ENCODE assay signal across 9 mouse cellular contexts in genomic region chr19:55592876-55593691, GRCm38 (mm10).
DNase-seq lines count a peak whose midpoint lies in the region; ATAC-seq and TF ChIP-seq lines count a peak whose summit lies in the region.
"Had no signal": no experiment of that assay in that cellular context is flagged by ENCODE, and none has a peak within 500 bp of the region (broad histone marks: within the 10 kb centered on the region; RNA-seq: fewer than 3 reads in every experiment).

No protein-coding gene starts in this region.

- no peak overlapping the region for H3K9ac ChIP-seq in heart, embryonic 12.5 days
- H3K9ac ChIP-seq in intestine, embryonic 14.5 days (ENCODE audit: low read length), result 0 out of 2 replicates have a peak overlapping the region, but pooled peaks have one; percentile 5
- peak overlapping the region; percentile 13; the same call in 1 of the 2 replicates for H3K9ac ChIP-seq in liver, adult 2 months (ENCODE audit: low read depth, low read length)

- peak overlapping the region; percentile 34; the same call in 1 of the 2 replicates for H3K27ac ChIP-seq in heart, embryonic 12.5 days (ENCODE audit: poor library complexity, severe bottlenecking)
- H3K27ac ChIP-seq in intestine, embryonic 14.5 days (ENCODE audit: low read depth), result peak overlapping the region; percentile 39
- H3K27ac ChIP-seq in liver, adult 2 months (replicated peaks; ENCODE audit: insufficient read depth, low read depth, low read length), result peak overlapping the region; percentile 54

- peak overlapping the region; percentile 7; the same call in 1 of the 2 replicates for H3K4me2 ChIP-seq in heart, embryonic 12.5 days
- peak overlapping the region; percentile 32 for H3K4me2 ChIP-seq in intestine, embryonic 14.5 days (ENCODE audit: low read length)

- no peak overlapping the region for H3K4me3 ChIP-seq in heart, embryonic 12.5 days
- H3K4me3 ChIP-seq in intestine, embryonic 14.5 days (ENCODE audit: low read depth, low read length), result no peak overlapping the region
- H3K4me3 ChIP-seq in liver, adult 2 months (ENCODE audit: insufficient read depth, low read depth, low read length), result peak overlapping the region; percentile 14; the same call in 1 of the 2 replicates

- peaks cover 61% of the 10 kb centered on the region for H3K4me1 ChIP-seq in heart, embryonic 12.5 days (replicated peaks)
- H3K4me1 ChIP-seq in intestine, embryonic 14.5 days (replicated peaks; ENCODE audit: control insufficient read depth, insufficient read depth, low read length), result peaks cover 40% of the 10 kb centered on the region
- peaks cover 29% of the 10 kb centered on the region for H3K4me1 ChIP-seq in liver, adult 2 months (ENCODE audit: control insufficient read depth, insufficient read depth, low read length)

- ATAC-seq in heart, embryonic 12.5 days (ENCODE audit: insufficient number of reproducible peaks, low FRiP score), result no peak
- peak; percentile 65; the same call in 1 of the 2 replicates for ATAC-seq in intestine, embryonic 14.5 days (replicated peaks; ENCODE audit: low FRiP score, low TSS enrichment, low read depth)

- intact Hi-C loops in heart, postnatal 14 days (cut with DNase I), result no loop called here

- TF ChIP-seq POLR2A in liver, adult 2 months (IDR thresholded peaks at IDR 0.05; ENCODE audit: extremely low read depth, insufficient read depth, low read length), result no peak

- no peaks in the 10 kb centered on the region for H3K36me3 ChIP-seq in heart, embryonic 12.5 days
- H3K36me3 ChIP-seq in intestine, embryonic 14.5 days (ENCODE audit: control insufficient read depth, insufficient read depth, low read length), result no peaks in the 10 kb centered on the region
- H3K36me3 ChIP-seq in liver, adult 2 months (ENCODE audit: control insufficient read depth, insufficient read depth, low read length), result no peaks in the 10 kb centered on the region

- no peak for DNase-seq in heart, postnatal 14 days
- peak; percentile 54 for DNase-seq in embryo, embryonic 10.5 days (ENCODE audit: low spot score)
- DNase-seq in intestine, embryonic 14.5 days (ENCODE audit: low spot score), result no peak
- DNase-seq in liver, adult 2 months (ENCODE audit: extremely low read depth, low read depth, low spot score), result peak; percentile 84
- no peak for DNase-seq in frontal cortex, postnatal 36 days (ENCODE audit: low spot score in 2 of 2)
- no peak for DNase-seq in natural killer cell, adult 2 months (ENCODE audit: low spot score in 2 of 2)
- DNase-seq in gastrocnemius, postnatal 25 days, result no peak

- no peak for TF ChIP-seq CTCF in liver, adult 2 months (IDR thresholded peaks at IDR 0.05; ENCODE audit: low read depth, low read length)

- H3K79me2 ChIP-seq in liver, adult 2 months (ENCODE audit: control insufficient read depth, insufficient read depth, low read length), result no peaks in the 10 kb centered on the region

- H3K9me3 ChIP-seq in heart, embryonic 12.5 days (replicated peaks), result no peaks in the 10 kb centered on the region
- H3K9me3 ChIP-seq in intestine, embryonic 14.5 days (ENCODE audit: control insufficient read depth, low read length), result no peaks in the 10 kb centered on the region

- WGBS in heart, embryonic 12.5 days, result 68% methylated on average over 26 of the region's 26 CpGs
- WGBS in intestine, embryonic 14.5 days, result 32% methylated on average over 26 of the region's 26 CpGs
- 24% methylated on average over 26 of the region's 26 CpGs for WGBS in liver, adult 2 months

- peaks cover 8% of the 10 kb centered on the region for H3K27me3 ChIP-seq in heart, embryonic 12.5 days (replicated peaks)
- no peaks in the 10 kb centered on the region for H3K27me3 ChIP-seq in intestine, embryonic 14.5 days (replicated peaks; ENCODE audit: control insufficient read depth, insufficient read depth, low read length)
- H3K27me3 ChIP-seq in liver, adult 2 months (ENCODE audit: control insufficient read depth, insufficient read depth, low read length), result no peaks in the 10 kb centered on the region
- H3K27me3 ChIP-seq: CH12.LX had no signal

Comparison
In these comparisons a context has a peak if more than half of its experiments do, and no peak if none do; other contexts are left out.
1. DNase-seq: peak in embryo, embryonic 10.5 days (single experiment) and liver, adult 2 months (single experiment); none in heart, postnatal 14 days (0 of 2), intestine, embryonic 14.5 days (single experiment), frontal cortex, postnatal 36 days (0 of 2), natural killer cell, adult 2 months (0 of 2) and gastrocnemius, postnatal 25 days (single experiment).
2. Peak in every context shown above with its lines, with median percentiles within 50 percentile points of each other: H3K27ac ChIP-seq.